22 mouse cellular contexts compared by ENCODE assay signal in genomic region chr3:33916318-33916717, GRCm38 (mm10).
DNase-seq lines count a peak whose midpoint lies in the region; ATAC-seq and TF ChIP-seq lines count a peak whose summit lies in the region.
"Had no signal": no experiment of that assay in that cellular context is flagged by ENCODE, and none has a peak within 500 bp of the region (broad histone marks: within the 10 kb centered on the region; RNA-seq: fewer than 3 reads in every experiment).

No protein-coding gene starts in this region.

- H3K9ac ChIP-seq in hindbrain, embryonic 13.5 days, result no peak overlapping the region
- H3K9ac ChIP-seq: heart, embryonic 15.5 days; hindbrain, embryonic 15.5 days had no signal

- 0 out of 2 replicates have a peak, but pooled peaks cover 2% of the 10 kb centered on the region for H3K9me3 ChIP-seq in G1E (replicated peaks)
- H3K9me3 ChIP-seq in hindbrain, embryonic 13.5 days, result no peaks in the 10 kb centered on the region; the same call in 1 of the 2 replicates
- H3K9me3 ChIP-seq: embryonic facial prominence, embryonic 10.5 days; heart, embryonic 15.5 days; hindbrain, embryonic 15.5 days had no signal

- no peak overlapping the region for H3K4me2 ChIP-seq in hindbrain, embryonic 13.5 days
- H3K4me2 ChIP-seq: heart, embryonic 11.5 days; heart, embryonic 15.5 days; hindbrain, embryonic 15.5 days had no signal

- no peaks in the 10 kb centered on the region for H3K27me3 ChIP-seq in G1E (ENCODE audit: insufficient read depth, low read length)
- peaks cover 46% of the 10 kb centered on the region for H3K27me3 ChIP-seq in hindbrain, embryonic 13.5 days
- H3K27me3 ChIP-seq: heart, embryonic 15.5 days had no signal

- H3K27ac ChIP-seq in hindbrain, embryonic 13.5 days, result no peak overlapping the region
- H3K27ac ChIP-seq: embryonic facial prominence, embryonic 10.5 days; gastrocnemius, adult 2 months; heart, embryonic 15.5 days; hindbrain, embryonic 15.5 days had no signal

- peaks cover 73% of the 10 kb centered on the region for H3K4me1 ChIP-seq in G1E (ENCODE audit: insufficient read depth, low read depth, low read length)
- H3K4me1 ChIP-seq in hindbrain, embryonic 13.5 days (replicated peaks), result no peaks in the 10 kb centered on the region
- H3K4me1 ChIP-seq: embryonic facial prominence, embryonic 10.5 days; heart, embryonic 15.5 days; hindbrain, embryonic 15.5 days had no signal

- TF ChIP-seq CTCF in G1E (IDR thresholded peaks at IDR 0.05; ENCODE audit: low read depth, low read length), result no peak

- H3K4me3 ChIP-seq in G1E (ENCODE audit: low read depth, low read length), result peak overlapping the region; percentile 67
- no peak overlapping the region for H3K4me3 ChIP-seq in hindbrain, embryonic 13.5 days
- H3K4me3 ChIP-seq: embryonic facial prominence, embryonic 10.5 days; gastrocnemius, adult 2 months; heart, embryonic 15.5 days; hindbrain, embryonic 15.5 days had no signal

- peak; percentile 68 for ATAC-seq in G1E (ENCODE audit: extremely low read depth, insufficient number of reproducible peaks, low FRiP score, poor library complexity, severe bottlenecking)
- ATAC-seq in hindbrain, embryonic 13.5 days (ENCODE audit: low FRiP score), result no peak
- ATAC-seq: CD4-positive, CD25-positive, alpha-beta regulatory T cell, adult 4 months; forebrain, embryonic 14.5 days; intestine, embryonic 16.5 days had no signal

- WGBS in hindbrain, embryonic 13.5 days, result 70% methylated on average over 10 of the region's 10 CpGs

- DNase-seq in thymus, postnatal 4 days, result peak; percentile 6
- no peak for DNase-seq in thymus, postnatal 14 days
- peak; percentile 52 for DNase-seq in G1E (ENCODE audit: low spot score)
- DNase-seq in ZHBTc4 (ENCODE audit: low read depth, low spot score), result peak; percentile 84
- DNase-seq in gastrocnemius, postnatal 25 days, result no peak
- DNase-seq: adrenal gland, adult 2 months; adrenal gland, postnatal 25 days; B cell, adult 2 months; cerebellum, adult 18-20 months; cerebellum, postnatal 10 days; gastrocnemius, adult 2 months; gastrocnemius, postnatal 36 days; heart, adult 11 months; heart, postnatal 14 days had no signal

- H3K36me3 ChIP-seq in G1E (replicated peaks), result peaks cover 38% of the 10 kb centered on the region
- no peaks in the 10 kb centered on the region for H3K36me3 ChIP-seq in hindbrain, embryonic 13.5 days
- H3K36me3 ChIP-seq: embryonic facial prominence, embryonic 10.5 days; heart, embryonic 15.5 days; hindbrain, embryonic 15.5 days had no signal

Comparison
In these comparisons a context has a peak if more than half of its experiments do, and no peak if none do; other contexts are left out.
1. DNase-seq: peak in thymus, postnatal 4 days (single experiment), G1E (single experiment) and ZHBTc4 (single experiment); none in thymus, postnatal 14 days (single experiment) and gastrocnemius, postnatal 25 days (single experiment).